Mouse (Mus musculus): ENCODE measurements around the gene Gm26657. TPM values are rescaled to one million over a fixed set of nuclear protein-coding genes. Genes with fewer than 3 reads are reported as not detected.

The Gm26657 gene
- not detected for total RNA-seq (2022)

GRCm38 (mm10) chr4:56740020-56740485, at the start of gene Gm26657:
Gm26657 (plus strand) TSS chr4:56740070.
- no peak for DNase-seq (ENCODE audit: low spot score in 2 of 2)

GRCm38 (mm10) chr4:56696401-56696800, 43.5 kb upstream of the Gm26657 start:
- no peak for DNase-seq (ENCODE audit: low spot score in 2 of 2)

- DNase-seq (ENCODE audit: low spot score in 2 of 2): no peak
Measured at GRCm38 (mm10) chr4:56698671-56699070, 41.2 kb upstream of the Gm26657 start.

- no peak for DNase-seq (ENCODE audit: low spot score in 2 of 2)
Measured at GRCm38 (mm10) chr4:56702234-56702633, 37.6 kb upstream of the Gm26657 start.

- DNase-seq (ENCODE audit: low spot score in 2 of 2): no peak
Measured at GRCm38 (mm10) chr4:56713155-56713554, 26.7 kb upstream of the Gm26657 start.

GRCm38 (mm10) chr4:56716801-56717200, 23.1 kb upstream of the Gm26657 start:
- no peak for DNase-seq (ENCODE audit: low spot score in 2 of 2)

GRCm38 (mm10) chr4:56717932-56718331, 21.9 kb upstream of the Gm26657 start:
- no peak for DNase-seq (ENCODE audit: low spot score in 2 of 2)

- DNase-seq (ENCODE audit: low spot score in 2 of 2): no peak
Measured at GRCm38 (mm10) chr4:56718573-56719442, 21.1 kb upstream of the Gm26657 start.

- DNase-seq (ENCODE audit: low spot score in 2 of 2): no peak
Measured at GRCm38 (mm10) chr4:56719456-56719855, 20.4 kb upstream of the Gm26657 start.

- no peak for DNase-seq (ENCODE audit: low spot score in 2 of 2)
Measured at GRCm38 (mm10) chr4:56720403-56720802, 19.5 kb upstream of the Gm26657 start.

- no peak for DNase-seq (ENCODE audit: low spot score in 2 of 2)
Measured at GRCm38 (mm10) chr4:56721469-56721868, 18.4 kb upstream of the Gm26657 start.

GRCm38 (mm10) chr4:56722346-56722745, 17.5 kb upstream of the Gm26657 start:
- DNase-seq (ENCODE audit: low spot score in 2 of 2): no peak

GRCm38 (mm10) chr4:56723237-56723636, 16.6 kb upstream of the Gm26657 start:
- no peak for DNase-seq (ENCODE audit: low spot score in 2 of 2)

GRCm38 (mm10) chr4:56725839-56726238, 14.0 kb upstream of the Gm26657 start:
- DNase-seq (ENCODE audit: low spot score in 2 of 2): no peak

GRCm38 (mm10) chr4:56740611-56741010, 741 bp downstream of the Gm26657 start:
- no peak for DNase-seq (ENCODE audit: low spot score in 2 of 2)

- no peak for DNase-seq (ENCODE audit: low spot score in 2 of 2)
Measured at GRCm38 (mm10) chr4:56741041-56741493, 1.2 kb downstream of the Gm26657 start, which contains the start of gene Actl7b. Actl7b (minus strand) TSS chr4:56741443.

- DNase-seq (ENCODE audit: low spot score in 2 of 2): no peak
Measured at GRCm38 (mm10) chr4:56742698-56743097, 2.8 kb downstream of the Gm26657 start.

- no peak for DNase-seq (ENCODE audit: low spot score in 2 of 2)
Measured at GRCm38 (mm10) chr4:56743363-56744195, 3.7 kb downstream of the Gm26657 start, which contains the start of gene Actl7a. Actl7a (plus strand) TSS chr4:56743413.

- no peak for DNase-seq (ENCODE audit: low spot score in 2 of 2)
Measured at GRCm38 (mm10) chr4:56746345-56746744, 6.5 kb downstream of the Gm26657 start.

GRCm38 (mm10) chr4:56747456-56747855, 7.6 kb downstream of the Gm26657 start:
- DNase-seq (ENCODE audit: low spot score in 2 of 2): no peak

- DNase-seq (ENCODE audit: low spot score in 2 of 2): no peak
Measured at GRCm38 (mm10) chr4:56756021-56756420, 16.2 kb downstream of the Gm26657 start.

All from layer of hippocampus, adult 8-10 months (tissue).